8 mouse cellular contexts compared by ENCODE assay signal in the genomic region with DNA sequence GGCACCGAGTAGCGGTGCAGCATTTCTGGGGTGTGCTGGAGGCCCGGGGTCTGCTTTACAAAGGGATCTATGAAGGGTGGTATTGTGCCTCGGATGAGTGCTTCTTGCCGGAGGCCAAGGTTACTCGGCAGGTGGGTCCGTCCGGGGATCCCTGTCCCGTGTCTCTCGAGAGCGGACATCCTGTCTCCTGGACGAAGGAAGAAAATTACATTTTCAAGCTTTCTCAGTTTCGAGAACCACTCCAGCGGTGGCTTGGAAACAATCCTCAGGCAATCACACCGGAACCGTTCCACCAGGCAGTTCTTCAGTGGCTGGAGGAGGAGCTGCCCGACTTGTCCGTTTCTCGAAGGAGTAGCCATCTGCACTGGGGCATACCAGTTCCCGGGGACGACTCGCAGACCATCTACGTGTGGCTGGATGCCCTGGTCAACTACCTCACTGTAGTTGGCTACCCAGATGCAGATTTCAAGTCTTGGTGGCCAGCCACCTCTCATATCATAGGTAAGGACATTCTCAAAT. TPM values are rescaled to one million over a fixed set of nuclear protein-coding genes. Genes with fewer than 3 reads are reported as not detected.
A peak's percentile ranks its signal among the peaks of the same experiment; 100 is the strongest.
DNase-seq lines count a peak whose midpoint lies in the region; ATAC-seq lines count a peak whose summit lies in the region.

No protein-coding gene starts in this region.

- no peaks in the 10 kb centered on the region for H3K27me3 ChIP-seq in lung, embryonic 15.5 days
- H3K27me3 ChIP-seq in forebrain, embryonic 11.5 days (ENCODE audit: control insufficient read depth, insufficient read depth, low read length), result no peaks in the 10 kb centered on the region
- H3K27me3 ChIP-seq in intestine, embryonic 15.5 days (replicated peaks), result no peaks in the 10 kb centered on the region
- no peaks in the 10 kb centered on the region for H3K27me3 ChIP-seq in lung, embryonic 16.5 days (ENCODE audit: control insufficient read depth, insufficient read depth, low read depth, low read length)
- no peaks in the 10 kb centered on the region for H3K27me3 ChIP-seq in stomach, embryonic 16.5 days (ENCODE audit: control insufficient read depth, insufficient read depth, low read length)

- no peak for DNase-seq in lung, postnatal 25 days (ENCODE audit: low spot score)
- no peak for DNase-seq in forebrain, embryonic 11.5 days (ENCODE audit: low spot score)
- DNase-seq in gastrocnemius, adult 8-10 months (ENCODE audit: low spot score in 2 of 2), result no peak

- H3K4me3 ChIP-seq in lung, embryonic 15.5 days, result peak overlapping the region; percentile 89
- peak overlapping the region; percentile 80 for H3K4me3 ChIP-seq in brown adipose tissue, adult 24 weeks (ENCODE audit: insufficient read depth, low read depth, low read length)
- H3K4me3 ChIP-seq in forebrain, embryonic 11.5 days (ENCODE audit: low read depth, low read length), result peak overlapping the region; percentile 75
- H3K4me3 ChIP-seq in intestine, embryonic 15.5 days (replicated peaks), result peak overlapping the region; percentile 78
- peak overlapping the region; percentile 74 for H3K4me3 ChIP-seq in lung, embryonic 16.5 days (ENCODE audit: low read length)
- H3K4me3 ChIP-seq in stomach, embryonic 16.5 days (replicated peaks; ENCODE audit: low read length), result peak overlapping the region; percentile 68

- peaks cover 32% of the 10 kb centered on the region for H3K4me1 ChIP-seq in lung, embryonic 15.5 days
- peaks cover 9% of the 10 kb centered on the region for H3K4me1 ChIP-seq in brown adipose tissue, adult 24 weeks (ENCODE audit: control insufficient read depth, insufficient read depth, insufficient read length, low read length)
- peaks cover 10% of the 10 kb centered on the region for H3K4me1 ChIP-seq in forebrain, embryonic 11.5 days (replicated peaks; ENCODE audit: control insufficient read depth, insufficient read depth, low read length)
- H3K4me1 ChIP-seq in intestine, embryonic 15.5 days (replicated peaks), result peaks cover 11% of the 10 kb centered on the region; the same call in 1 of the 2 replicates
- H3K4me1 ChIP-seq in lung, embryonic 16.5 days (replicated peaks; ENCODE audit: control insufficient read depth, insufficient read depth, low read length), result peaks cover 16% of the 10 kb centered on the region
- peaks cover 21% of the 10 kb centered on the region for H3K4me1 ChIP-seq in stomach, embryonic 16.5 days (ENCODE audit: control insufficient read depth, insufficient read depth, low read length)

- H3K9me3 ChIP-seq in lung, embryonic 15.5 days, result no peaks in the 10 kb centered on the region
- H3K9me3 ChIP-seq in forebrain, embryonic 11.5 days (ENCODE audit: control insufficient read depth, low read length), result no peaks in the 10 kb centered on the region
- no peaks in the 10 kb centered on the region for H3K9me3 ChIP-seq in intestine, embryonic 15.5 days
- H3K9me3 ChIP-seq in lung, embryonic 16.5 days (ENCODE audit: control insufficient read depth, low read length), result no peaks in the 10 kb centered on the region
- no peaks in the 10 kb centered on the region for H3K9me3 ChIP-seq in stomach, embryonic 16.5 days (replicated peaks; ENCODE audit: control insufficient read depth, low read length)

- WGBS in lung, embryonic 15.5 days, result under 1% methylated on average over 23 of the region's 23 CpGs
- under 1% methylated on average over 23 of the region's 23 CpGs for WGBS in forebrain, embryonic 11.5 days
- WGBS in intestine, embryonic 15.5 days, result under 1% methylated on average over 23 of the region's 23 CpGs
- WGBS in lung, embryonic 16.5 days, result 0% methylated on average over 23 of the region's 23 CpGs
- WGBS in stomach, embryonic 16.5 days, result under 1% methylated on average over 23 of the region's 23 CpGs

- no peaks in the 10 kb centered on the region for H3K36me3 ChIP-seq in lung, embryonic 15.5 days
- no peaks in the 10 kb centered on the region for H3K36me3 ChIP-seq in forebrain, embryonic 11.5 days (ENCODE audit: control insufficient read depth, insufficient read depth, low read length)
- no peaks in the 10 kb centered on the region for H3K36me3 ChIP-seq in intestine, embryonic 15.5 days
- H3K36me3 ChIP-seq in lung, embryonic 16.5 days (ENCODE audit: control insufficient read depth, insufficient read depth, low read length), result no peaks in the 10 kb centered on the region
- H3K36me3 ChIP-seq in stomach, embryonic 16.5 days (ENCODE audit: control insufficient read depth, insufficient read depth, low read length), result no peaks in the 10 kb centered on the region

- peak overlapping the region; percentile 68 for H3K9ac ChIP-seq in lung, embryonic 15.5 days
- peak overlapping the region; percentile 75 for H3K9ac ChIP-seq in forebrain, embryonic 11.5 days (ENCODE audit: low read length)
- H3K9ac ChIP-seq in intestine, embryonic 15.5 days, result peak overlapping the region; percentile 70
- H3K9ac ChIP-seq in lung, embryonic 16.5 days (ENCODE audit: low read length), result peak overlapping the region; percentile 76
- H3K9ac ChIP-seq in stomach, embryonic 16.5 days (ENCODE audit: low read length), result peak overlapping the region; percentile 78

- 0 out of 2 replicates have a peak overlapping the region, but pooled peaks have one; percentile 63 for H3K27ac ChIP-seq in lung, embryonic 15.5 days
- no peak overlapping the region for H3K27ac ChIP-seq in brown adipose tissue, adult 24 weeks (replicated peaks; ENCODE audit: low read depth, low read length)
- 0 out of 2 replicates have a peak overlapping the region, but pooled peaks have one; percentile 31 for H3K27ac ChIP-seq in forebrain, embryonic 11.5 days (ENCODE audit: low read depth, low read length)
- H3K27ac ChIP-seq in intestine, embryonic 15.5 days, result peak overlapping the region; percentile 59; the same call in 1 of the 2 replicates
- H3K27ac ChIP-seq in lung, embryonic 16.5 days (ENCODE audit: low read length), result no peak overlapping the region
- 0 out of 2 replicates have a peak overlapping the region, but pooled peaks have one; percentile 77 for H3K27ac ChIP-seq in stomach, embryonic 16.5 days (ENCODE audit: low read length)

- peak overlapping the region; percentile 92 for H3K4me2 ChIP-seq in lung, embryonic 15.5 days
- peak overlapping the region; percentile 97 for H3K4me2 ChIP-seq in forebrain, embryonic 11.5 days (ENCODE audit: low read depth, low read length, severe bottlenecking)
- H3K4me2 ChIP-seq in intestine, embryonic 15.5 days (replicated peaks), result peak overlapping the region; percentile 86
- H3K4me2 ChIP-seq in lung, embryonic 16.5 days (ENCODE audit: low read depth, low read length), result peak overlapping the region; percentile 64
- peak overlapping the region; percentile 98 for H3K4me2 ChIP-seq in stomach, embryonic 16.5 days (ENCODE audit: low read depth, low read length)

- 0 out of 2 replicates have a peak, but pooled peaks have one; percentile 2 for ATAC-seq in lung, embryonic 15.5 days (ENCODE audit: borderline replicate concordance, extremely low read depth, low FRiP score, low TSS enrichment)
- ATAC-seq in forebrain, embryonic 11.5 days (replicated peaks; ENCODE audit: low FRiP score), result peak; percentile 49; the same call in 1 of the 2 replicates
- ATAC-seq in intestine, embryonic 15.5 days, result no peak
- ATAC-seq in lung, embryonic 16.5 days (ENCODE audit: low read depth), result peak; percentile 38; the same call in 1 of the 2 replicates
- ATAC-seq in stomach, embryonic 16.5 days (ENCODE audit: insufficient read depth, low FRiP score), result no peak; the same call in 1 of the 2 replicates

RNA-seq across cellular contexts. Expression of a gene that starts 0.7 kb away (rescaled TPM):
- polyA plus RNA-seq in lung, embryonic 15.5 days (2015; fragmentation: Nextera tagmentation; extraction: Ambion mirVana), result 2.5 TPM in 2 replicates
- polyA plus RNA-seq in brown adipose tissue, adult 24 weeks (2012; ENCODE audit: insufficient read depth, insufficient read length, missing spikeins), result 1.2 and 2.0 TPM in 2 replicates
- polyA plus RNA-seq in forebrain, embryonic 11.5 days (2014; fragmentation: Nextera tagmentation; extraction: Ambion mirVana), result 3.7 and 3.8 TPM in 2 replicates
- polyA plus RNA-seq in intestine, embryonic 15.5 days (2015; fragmentation: Nextera tagmentation; extraction: Ambion mirVana), result 5.2 and 5.3 TPM in 2 replicates
- 2.4 TPM in 2 replicates for polyA plus RNA-seq in lung, embryonic 16.5 days (2015; fragmentation: Nextera tagmentation; extraction: Ambion mirVana)
- polyA plus RNA-seq in stomach, embryonic 16.5 days (2015; fragmentation: Nextera tagmentation; extraction: Ambion mirVana), result 3.9 TPM in 2 replicates
- total RNA-seq in gastrocnemius, adult 8-10 months (2022), result 1 to 10 TPM; 2.4 to 2.8 (median 2.8) TPM

RNA-seq across cellular contexts. Expression of a gene that starts 11.1 kb away (rescaled TPM):
- 12.9 and 13.8 TPM in 2 replicates for polyA plus RNA-seq in lung, embryonic 15.5 days (2015; fragmentation: Nextera tagmentation; extraction: Ambion mirVana)
- polyA plus RNA-seq in brown adipose tissue, adult 24 weeks (2012; ENCODE audit: insufficient read depth, insufficient read length, missing spikeins), result 1.5 and 2.3 TPM in 2 replicates
- polyA plus RNA-seq in forebrain, embryonic 11.5 days (2014; fragmentation: Nextera tagmentation; extraction: Ambion mirVana), result 8.0 and 8.2 TPM in 2 replicates
- polyA plus RNA-seq in intestine, embryonic 15.5 days (2015; fragmentation: Nextera tagmentation; extraction: Ambion mirVana), result 8.5 and 9.8 TPM in 2 replicates
- 14.1 and 14.6 TPM in 2 replicates for polyA plus RNA-seq in lung, embryonic 16.5 days (2015; fragmentation: Nextera tagmentation; extraction: Ambion mirVana)
- polyA plus RNA-seq in stomach, embryonic 16.5 days (2015; fragmentation: Nextera tagmentation; extraction: Ambion mirVana), result 8.4 and 10.6 TPM in 2 replicates
- 1 to 10 TPM; 2.2 to 4.0 (median 3.5) TPM for total RNA-seq in gastrocnemius, adult 8-10 months (2022)

Comparison
In these comparisons a context has a peak if more than half of its experiments do, and no peak if none do; other contexts are left out.
1. H3K27ac ChIP-seq: peak in lung, embryonic 15.5 days (single experiment), forebrain, embryonic 11.5 days (single experiment), intestine, embryonic 15.5 days (single experiment) and stomach, embryonic 16.5 days (single experiment); none in brown adipose tissue, adult 24 weeks (single experiment) and lung, embryonic 16.5 days (single experiment).
2. ATAC-seq: peak in lung, embryonic 15.5 days (single experiment), forebrain, embryonic 11.5 days (single experiment) and lung, embryonic 16.5 days (single experiment); none in intestine, embryonic 15.5 days (single experiment) and stomach, embryonic 16.5 days (single experiment).
3. Peak in every context shown above with its lines, with median percentiles within 50 percentile points of each other: H3K4me2 ChIP-seq, H3K4me3 ChIP-seq and H3K9ac ChIP-seq.